Mouse (Mus musculus) stomach, postnatal 0 days (tissue): Measurements from ENCODE around the gene Pex12.

Experiments
- CTCF ChIP-seq: IDR thresholded peaks from 2 replicates; pipeline ENCODE4 v1.5.1; 2016; ENCODE audit warnings: antibody characterized with exemption, low read depth, mild to moderate bottlenecking, moderate library complexity
- EP300 ChIP-seq: optimal IDR thresholded peaks from 2 replicates; pipeline ENCODE3; 2016; ENCODE audit warnings: antibody characterized with exemption

- TF ChIP-seq CTCF = no peak
- TF ChIP-seq EP300 = no peak
Measured at GRCm38 (mm10) chr11:83271151-83271950, 31.0 kb downstream of the Pex12 start.
